Mouse (Mus musculus) embryo, embryonic 10.5 days (tissue): ENCODE results near the gene Ddo.
A peak's percentile ranks its signal among the peaks of the same experiment; 100 is the strongest.

Experiments used
- DNase-seq: peaks from one replicate; pipeline ENCODE4 v3.0.0-alpha.2; 2015; ENCODE audit warnings: low spot score

The Ddo gene

DNA sequence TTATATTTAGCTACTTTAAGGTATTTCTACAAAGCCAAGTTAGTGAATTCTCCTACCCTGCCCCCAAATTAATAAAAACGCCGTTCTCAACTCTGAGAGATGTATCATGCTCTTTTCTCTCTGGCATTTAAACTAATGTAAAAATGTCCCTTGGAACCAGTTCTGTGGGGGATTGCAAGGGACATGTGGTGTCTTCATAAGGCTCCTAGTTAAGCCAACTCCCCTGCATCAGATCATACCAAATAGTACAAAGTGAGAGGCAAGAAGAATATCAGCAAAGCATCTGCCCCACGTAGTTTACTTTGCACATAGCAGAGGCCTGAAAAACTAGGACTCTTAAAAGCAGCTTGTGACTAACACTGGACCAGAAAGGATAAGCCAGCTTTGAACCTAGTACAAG, 86.9 kb downstream of the Ddo start:
- DNase-seq = no peak

GRCm38 (mm10) chr10:40718362-40718761, 88.6 kb downstream of the Ddo start:
- no peak for DNase-seq

DNA sequence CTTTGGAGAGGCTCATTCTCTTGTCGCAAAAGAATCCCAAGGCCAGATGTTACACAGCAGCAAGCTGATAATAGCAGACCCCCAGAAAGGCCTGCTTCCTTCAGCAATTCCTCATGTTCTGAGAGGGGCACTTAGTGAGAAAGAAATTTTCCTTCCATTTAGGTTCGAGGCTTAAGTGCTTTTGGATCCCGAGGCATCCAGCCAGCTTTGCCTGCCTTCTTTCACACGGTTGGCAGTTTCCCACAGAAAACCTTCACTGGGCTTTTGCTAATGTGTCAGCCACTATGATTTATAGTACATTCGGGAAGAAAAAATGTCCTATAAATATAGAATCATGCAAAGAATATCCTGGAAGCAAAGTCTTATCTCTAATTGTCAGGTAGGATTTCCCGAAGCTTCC, 89.3 kb downstream of the Ddo start:
- no peak for DNase-seq

GRCm38 (mm10) chr10:40720883-40721282, 91.1 kb downstream of the Ddo start:
- no peak for DNase-seq

- DNase-seq = peak; percentile 40
Measured at GRCm38 (mm10) chr10:40724342-40724741, 94.5 kb downstream of the Ddo start.

GRCm38 (mm10) chr10:40725066-40725465, 95.3 kb downstream of the Ddo start:
- DNase-seq = peak; percentile 49

GRCm38 (mm10) chr10:40725471-40725870, 95.7 kb downstream of the Ddo start:
- no peak for DNase-seq

DNA sequence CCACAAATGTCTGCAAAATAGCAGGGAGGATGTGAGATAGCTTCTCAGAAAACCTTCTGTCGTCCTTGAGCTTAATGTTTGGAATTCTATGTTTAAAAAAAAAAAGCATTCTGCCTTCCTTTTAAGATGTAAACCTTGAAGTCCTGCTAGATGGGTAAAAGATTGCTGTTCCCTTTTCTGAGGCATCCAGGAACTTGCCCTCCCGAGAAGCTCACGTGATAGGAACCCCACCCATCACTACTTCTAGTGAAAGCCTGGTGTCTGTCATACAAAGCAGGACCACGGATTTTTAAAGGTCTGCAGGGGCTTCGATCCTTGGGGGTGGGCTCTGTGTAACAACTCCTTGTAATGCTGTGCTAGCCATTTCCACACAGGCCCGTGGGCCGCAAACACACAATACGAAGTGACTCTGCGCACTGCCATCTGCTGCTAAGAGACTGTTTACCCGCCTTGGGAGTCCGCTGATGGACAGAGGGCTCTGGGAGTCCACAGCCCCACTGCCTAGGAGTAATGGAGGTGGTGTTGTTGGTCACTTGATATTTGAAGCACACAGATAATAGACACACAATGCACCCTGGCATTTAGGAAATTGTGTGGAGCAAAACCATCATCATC, 96.6 kb downstream of the Ddo start:
- no peak for DNase-seq

DNA sequence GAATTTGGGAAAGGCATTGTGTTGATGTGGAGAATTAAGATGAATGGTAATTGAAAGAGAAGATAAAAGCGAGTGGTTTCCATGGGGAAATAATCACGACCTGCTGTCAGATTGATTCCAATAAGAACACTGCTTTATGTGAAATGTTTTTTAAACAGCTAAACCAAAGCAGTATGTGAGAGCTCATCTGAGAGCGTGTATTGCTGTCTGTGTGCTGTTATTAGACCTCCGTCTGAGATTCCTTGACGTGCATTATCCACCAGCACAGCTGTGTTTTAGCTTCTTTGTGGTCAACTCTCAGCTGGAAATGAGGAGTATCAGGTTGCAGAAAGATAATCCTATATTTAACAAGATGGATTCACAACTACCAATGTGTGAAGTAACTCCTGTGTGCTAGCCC, 97.2 kb downstream of the Ddo start:
- no peak for DNase-seq

DNA sequence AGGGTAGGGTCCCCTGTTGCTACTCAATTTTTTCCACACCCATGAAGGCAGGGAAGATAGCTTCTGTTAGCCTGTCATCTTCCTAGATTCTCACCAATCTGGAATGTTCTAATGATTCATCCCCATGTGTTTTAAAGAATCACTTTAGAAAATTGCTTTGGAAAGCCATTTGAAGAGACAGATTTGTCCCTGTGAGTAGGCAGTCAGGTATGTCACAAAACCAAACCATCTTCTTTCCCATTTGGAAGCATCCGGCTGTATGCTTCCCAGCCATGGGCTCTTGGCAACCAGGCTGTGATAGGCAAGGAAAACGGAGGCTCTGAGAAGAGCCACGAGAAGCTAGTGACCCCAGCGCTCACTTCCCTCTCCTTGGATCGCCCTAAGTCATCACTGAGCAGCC, 100.4 kb downstream of the Ddo start:
- DNase-seq = no peak
